Mouse (Mus musculus) kidney, adult 11 months (tissue): Measurements from ENCODE around the gene Krt82.
A peak's percentile ranks its signal among the peaks of the same experiment; 100 is the strongest.
"Not testable (repeated sequence)": the region's sequence is repeated elsewhere in the genome, so short reads cannot be mapped to it uniquely, and the experiment has no call there.

ENCODE experiments used
- DNase-seq: peaks from one replicate; pipeline ENCODE4 v3.0.0; 2022

Gene Krt82

GRCm38 (mm10) chr15:101550567-101550966 is at the start of gene Krt82:
TSS of gene Krt82 (minus strand) at chr15:101550667.
- DNase-seq: no peak

- no peak for DNase-seq
Measured at GRCm38 (mm10) chr15:101599123-101599522, 48.7 kb upstream of the Krt82 start.

GRCm38 (mm10) chr15:101588216-101588615 is 37.7 kb upstream of the Krt82 start:
- no peak for DNase-seq

GRCm38 (mm10) chr15:101584456-101584855 is 34.0 kb upstream of the Krt82 start:
- DNase-seq: no peak

GRCm38 (mm10) chr15:101583211-101583965 is 32.9 kb upstream of the Krt82 start:
- no peak for DNase-seq

GRCm38 (mm10) chr15:101581701-101582100 is 31.2 kb upstream of the Krt82 start:
- no peak for DNase-seq

- DNase-seq: no peak
Measured at GRCm38 (mm10) chr15:101575506-101575905, 25.0 kb upstream of the Krt82 start.

GRCm38 (mm10) chr15:101573796-101574345 is 23.4 kb upstream of the Krt82 start, which contains the start of gene Krt75:
TSS of gene Krt75 (minus strand) at chr15:101573904.
- DNase-seq: no peak

- no peak for DNase-seq
Measured at GRCm38 (mm10) chr15:101567780-101568179, 17.3 kb upstream of the Krt82 start.

GRCm38 (mm10) chr15:101562850-101563249 is 12.4 kb upstream of the Krt82 start, which contains the start of gene Krt90:
TSS of gene Krt90 (minus strand) at chr15:101562950.
- no peak for DNase-seq

GRCm38 (mm10) chr15:101558034-101558646 is 7.7 kb upstream of the Krt82 start:
- DNase-seq: no peak

GRCm38 (mm10) chr15:101553169-101553568 is 2.7 kb upstream of the Krt82 start:
- DNase-seq: no peak

- no peak for DNase-seq
Measured at GRCm38 (mm10) chr15:101552188-101552587, 1.7 kb upstream of the Krt82 start.

- no peak for DNase-seq
Measured at GRCm38 (mm10) chr15:101544478-101544877, 6.0 kb downstream of the Krt82 start.

- DNase-seq: no peak
Measured at GRCm38 (mm10) chr15:101542543-101542942, 7.9 kb downstream of the Krt82 start.

GRCm38 (mm10) chr15:101538580-101538900 is 11.9 kb downstream of the Krt82 start:
- no peak for DNase-seq

GRCm38 (mm10) chr15:101537864-101538579 is 12.4 kb downstream of the Krt82 start:
- DNase-seq: no peak

- no peak for DNase-seq
Measured at GRCm38 (mm10) chr15:101536054-101536850, 14.2 kb downstream of the Krt82 start.

GRCm38 (mm10) chr15:101532720-101533119 is 17.7 kb downstream of the Krt82 start, which contains the start of gene Krt84:
TSS of gene Krt84 (minus strand) at chr15:101532820.
- DNase-seq: no peak

GRCm38 (mm10) chr15:101522556-101523232 is 27.8 kb downstream of the Krt82 start:
- peak; percentile 68 for DNase-seq

- DNase-seq: peak; percentile 52
Measured at GRCm38 (mm10) chr15:101519792-101520191, 30.7 kb downstream of the Krt82 start.

- not testable (repeated sequence) for DNase-seq
Measured at GRCm38 (mm10) chr15:101517161-101517560, 33.3 kb downstream of the Krt82 start, which contains the start of gene Gm49425. TSS of gene Gm49425 (minus strand) at chr15:101517261.
